Mouse (Mus musculus) small intestine, adult 2 months (tissue): ENCODE measurements at regions not wholly inside any gene's neighbourhood (a gene's known extent, or its start where the extent isn't known, plus 50 kb on each side); places are given as distances from the start of the nearest gene placed in this dataset.

ENCODE experiments used
- H3K27ac ChIP-seq: fragments of 200-500 bp; 2 replicates; pipeline ENCODE4 v1.5.1; 2012; ENCODE audit warnings: low read depth, low read length, control low read depth, inconsistent platforms; ENCODE audit not compliant: insufficient read depth
- H3K27me3 ChIP-seq: fragments of 200-500 bp; 2 replicates; pipeline ENCODE4 v1.6.1; 2012; ENCODE audit warnings: mild to moderate bottlenecking, moderate library complexity, low read length, inconsistent platforms; ENCODE audit not compliant: control insufficient read depth, insufficient read depth
- H3K36me3 ChIP-seq: fragments of 200-500 bp; 2 replicates; pipeline ENCODE4 v1.6.1; 2012; ENCODE audit warnings: mild to moderate bottlenecking, low read length, control low read depth, inconsistent platforms; ENCODE audit not compliant: control insufficient read depth, insufficient read depth
- H3K4me1 ChIP-seq: fragments of 200-500 bp; 2 replicates; pipeline ENCODE4 v1.6.1; 2012; ENCODE audit warnings: low read length, inconsistent platforms, mixed read lengths; ENCODE audit not compliant: control insufficient read depth, insufficient read depth, insufficient read length
- H3K4me3 ChIP-seq: fragments of 200-500 bp; 2 replicates; pipeline ENCODE4 v1.5.1; 2012; ENCODE audit warnings: low read depth, mild to moderate bottlenecking, control low read depth, inconsistent platforms, low read length, moderate library complexity
- CTCF ChIP-seq: fragments of 200-500 bp; IDR thresholded peaks from 2 replicates; pipeline ENCODE4 v1.5.1; 2012; ENCODE audit warnings: low read depth, mild to moderate bottlenecking, control low read depth, inconsistent platforms, low read length, moderate library complexity, mixed read lengths; ENCODE audit not compliant: insufficient replicate concordance, insufficient read length; ENCODE audit errors: extremely low read depth
- POLR2A ChIP-seq: fragments of 200-500 bp; IDR thresholded peaks from 2 replicates; pipeline ENCODE4 v1.6.1; 2012; ENCODE audit warnings: low read depth, mild to moderate bottlenecking, control low read depth, inconsistent platforms, low read length, moderate library complexity
- WGBS: fragments of 180-500 bp; shearing (Covaris S2); methylation state at CpG from one replicate; pipeline ENCODE4 v1.1.7; 2018; 5-methylcytosine and 5-hydroxymethylcytosine counted together

DNA sequence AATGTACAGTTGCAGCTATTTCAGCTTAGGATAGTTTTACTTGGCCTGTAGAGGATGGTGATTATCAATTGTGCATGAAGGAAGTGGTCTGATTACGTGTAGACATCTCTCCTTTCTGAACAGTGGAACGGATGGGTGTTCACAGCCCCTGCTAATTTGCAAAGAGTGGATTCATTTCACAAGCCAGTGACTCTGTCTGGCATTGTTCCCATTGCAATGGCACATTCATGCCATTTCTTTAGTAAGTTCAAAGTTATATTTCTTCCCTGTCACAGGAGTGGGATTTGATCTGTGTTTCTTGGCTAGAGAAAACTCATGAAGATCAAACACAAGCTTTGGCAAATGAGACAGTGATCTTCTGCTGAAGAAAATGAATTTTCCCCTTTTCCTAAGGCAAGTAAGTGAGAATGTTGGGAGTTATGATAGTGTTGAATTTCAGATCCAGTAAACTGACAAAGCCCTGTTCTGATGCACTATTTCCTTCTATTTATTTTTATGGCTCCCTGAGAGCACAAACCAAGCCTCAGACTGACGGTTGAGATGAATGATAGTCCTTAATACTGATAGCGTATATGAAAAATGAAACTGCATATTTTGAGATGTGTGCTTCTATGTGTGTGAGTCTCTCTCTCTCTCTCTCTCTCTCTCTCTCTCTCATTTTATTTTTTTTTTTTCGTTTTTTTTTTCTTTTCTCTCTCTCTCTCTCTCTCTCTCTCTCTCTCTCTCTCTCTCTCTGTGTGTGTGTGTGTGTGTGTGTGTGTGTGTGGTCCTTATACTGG, 78.8 kb upstream of the Bmp2 start:
- Histone ChIP-seq H3K27ac (peak overlapping the region; percentile 38), H3K4me1 (peaks cover 4% of the 10 kb centered on the region; the same call in 1 of the 2 replicates), H3K4me3 (no peak overlapping the region), H3K36me3 (no peaks in the 10 kb centered on the region), H3K27me3 (no peaks in the 10 kb centered on the region)
- TF ChIP-seq CTCF (no peak), POLR2A (no peak)
- 49% methylated on average over 5 of the region's 5 CpGs for WGBS

- peaks cover 4% of the 10 kb centered on the region; the same call in 1 of the 2 replicates for H3K4me1 ChIP-seq
- TF ChIP-seq POLR2A (no peak), CTCF (no peak)
- H3K36me3 ChIP-seq, result no peaks in the 10 kb centered on the region
- no peak overlapping the region for H3K27ac ChIP-seq
- H3K4me3 ChIP-seq, result no peak overlapping the region
- no peaks in the 10 kb centered on the region for H3K27me3 ChIP-seq
- 94% methylated on average over 1 of the region's 1 CpGs for WGBS
Measured at GRCm38 (mm10) chr2:133474174-133474573, 77.8 kb upstream of the Bmp2 start.

DNA sequence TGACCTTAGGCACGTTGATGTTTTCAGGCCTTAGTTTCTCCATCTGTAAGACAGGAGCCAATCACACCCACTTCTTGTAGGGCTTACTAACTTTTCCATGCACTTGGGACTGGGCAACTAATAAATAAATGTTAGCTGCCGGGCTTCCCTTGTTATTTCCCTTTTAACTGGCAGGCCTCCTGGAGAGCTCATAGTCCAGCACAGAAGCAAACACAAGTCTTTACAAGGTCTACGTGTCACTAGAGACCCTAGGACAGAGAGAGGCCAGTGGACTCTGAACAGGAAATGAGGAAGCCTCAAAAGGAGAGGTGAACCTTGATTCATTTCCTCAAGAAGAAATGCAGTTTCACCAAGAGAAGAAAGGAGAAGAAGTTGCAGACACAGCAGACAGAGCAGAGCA, 71.1 kb upstream of the Bmp2 start:
- Histone ChIP-seq H3K4me1 (peaks cover 16% of the 10 kb centered on the region; the same call in 1 of the 2 replicates), H3K27me3 (no peaks in the 10 kb centered on the region), H3K27ac (peak overlapping the region; percentile 3; the same call in 1 of the 2 replicates), H3K36me3 (no peaks in the 10 kb centered on the region), H3K4me3 (no peak overlapping the region)
- no peak for TF ChIP-seq CTCF
- TF ChIP-seq POLR2A, result no peak
- WGBS, result 22% methylated on average over 3 of the region's 3 CpGs

- H3K27ac ChIP-seq, result 0 out of 2 replicates have a peak overlapping the region, but pooled peaks have one; percentile 3
- H3K4me1 ChIP-seq, result peaks cover 16% of the 10 kb centered on the region; the same call in 1 of the 2 replicates
- no peaks in the 10 kb centered on the region for H3K27me3 ChIP-seq
- 59% methylated on average over 6 of the region's 6 CpGs for WGBS
- no peak for TF ChIP-seq CTCF
- TF ChIP-seq POLR2A, result no peak
- no peak overlapping the region for H3K4me3 ChIP-seq
- no peaks in the 10 kb centered on the region for H3K36me3 ChIP-seq
Measured at GRCm38 (mm10) chr2:133481305-133481704, 70.7 kb upstream of the Bmp2 start.

- Histone ChIP-seq H3K4me3 (no peak overlapping the region), H3K4me1 (peaks cover 16% of the 10 kb centered on the region; the same call in 1 of the 2 replicates), H3K36me3 (no peaks in the 10 kb centered on the region), H3K27me3 (no peaks in the 10 kb centered on the region), H3K27ac (no peak overlapping the region)
- 88% methylated on average over 3 of the region's 3 CpGs for WGBS
- TF ChIP-seq POLR2A (no peak), CTCF (no peak)
Measured at GRCm38 (mm10) chr2:133481785-133482184, 70.2 kb upstream of the Bmp2 start.

DNA sequence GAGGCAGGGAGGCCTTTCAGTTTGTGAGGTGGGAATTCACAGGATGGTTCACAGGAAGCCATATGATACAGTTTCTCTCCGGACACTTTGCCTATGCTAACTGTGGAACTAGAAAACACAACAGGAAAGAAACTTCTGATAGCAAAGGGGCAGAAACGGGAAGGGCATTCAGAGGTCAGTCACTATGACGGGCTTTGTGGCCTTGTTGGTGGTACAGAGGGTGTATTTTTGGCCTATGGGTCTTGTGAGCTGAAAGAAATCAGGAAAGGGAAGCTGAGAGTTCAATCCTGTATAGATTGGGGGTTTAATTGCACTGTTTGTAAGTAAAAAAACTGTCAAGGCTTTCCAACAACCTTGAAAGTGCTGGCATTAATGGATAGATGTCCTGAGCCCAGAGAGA, 56.5 kb upstream of the Bmp2 start:
- H3K4me1 ChIP-seq, result peaks cover 14% of the 10 kb centered on the region; the same call in 1 of the 2 replicates
- no peak overlapping the region for H3K27ac ChIP-seq

GRCm38 (mm10) chr2:133496389-133496788, 55.6 kb upstream of the Bmp2 start:
- H3K36me3 ChIP-seq, result no peaks in the 10 kb centered on the region
- TF ChIP-seq CTCF, result no peak

More for the DNA sequence above, 56.5 kb upstream of the Bmp2 start:
- TF ChIP-seq POLR2A (no peak), CTCF (no peak)
- H3K4me3 ChIP-seq, result no peak overlapping the region
- no peaks in the 10 kb centered on the region for H3K36me3 ChIP-seq
- 76% methylated on average over 3 of the region's 3 CpGs for WGBS
- H3K27me3 ChIP-seq, result no peaks in the 10 kb centered on the region

More at GRCm38 (mm10) chr2:133496389-133496788, 55.6 kb upstream of the Bmp2 start:
- no peaks in the 10 kb centered on the region for H3K27me3 ChIP-seq
- H3K4me1 ChIP-seq, result peaks cover 14% of the 10 kb centered on the region; the same call in 1 of the 2 replicates
- H3K4me3 ChIP-seq, result no peak overlapping the region
- no peak overlapping the region for H3K27ac ChIP-seq
